Mouse (Mus musculus) skeletal muscle tissue, adult 2 months (tissue): ENCODE data around the gene Slc29a1.

ENCODE experiments used
- DNase-seq: peaks from one replicate; pipeline ENCODE4 v3.0.0-alpha.2; 2012; ENCODE audit warnings: low read depth, low spot score

Slc29a1 gene

GRCm38 (mm10) chr17:45612008-45612407, 12.6 kb upstream of the Slc29a1 start:
- DNase-seq: no peak

- no peak for DNase-seq
Measured at GRCm38 (mm10) chr17:45610144-45610866, 10.9 kb upstream of the Slc29a1 start.

- no peak for DNase-seq
Measured at GRCm38 (mm10) chr17:45608396-45608795, 9.0 kb upstream of the Slc29a1 start.

GRCm38 (mm10) chr17:45606992-45607879, 7.8 kb upstream of the Slc29a1 start:
- no peak for DNase-seq

- no peak for DNase-seq
Measured at GRCm38 (mm10) chr17:45602984-45603383, 3.6 kb upstream of the Slc29a1 start.

GRCm38 (mm10) chr17:45601877-45602304, 2.5 kb upstream of the Slc29a1 start, which contains the start of gene Mymx:
Gene Mymx, minus strand, starts transcription at chr17:45602102.
- DNase-seq: no peak

GRCm38 (mm10) chr17:45601325-45601724, 1.9 kb upstream of the Slc29a1 start:
- no peak for DNase-seq

GRCm38 (mm10) chr17:45600267-45600666, 861 bp upstream of the Slc29a1 start:
- DNase-seq: no peak

- no peak for DNase-seq
Measured at GRCm38 (mm10) chr17:45598891-45599290, 515 bp downstream of the Slc29a1 start.

- DNase-seq: no peak
Measured at GRCm38 (mm10) chr17:45598376-45598775, 1.0 kb downstream of the Slc29a1 start.

- DNase-seq: peak; percentile 90
Measured at GRCm38 (mm10) chr17:45597787-45598186, 1.6 kb downstream of the Slc29a1 start.

GRCm38 (mm10) chr17:45596631-45597396, 2.6 kb downstream of the Slc29a1 start:
- DNase-seq: peak; percentile 88

GRCm38 (mm10) chr17:45595736-45596390, 3.5 kb downstream of the Slc29a1 start:
- no peak for DNase-seq

- DNase-seq: no peak
Measured at GRCm38 (mm10) chr17:45594881-45595735, 4.3 kb downstream of the Slc29a1 start.

- DNase-seq: no peak
Measured at GRCm38 (mm10) chr17:45594195-45594594, 5.2 kb downstream of the Slc29a1 start.

GRCm38 (mm10) chr17:45593479-45593878, 5.9 kb downstream of the Slc29a1 start:
- DNase-seq: no peak

GRCm38 (mm10) chr17:45592606-45593431, 6.6 kb downstream of the Slc29a1 start:
- peak; percentile 73 for DNase-seq

- DNase-seq: peak; percentile 85
Measured at GRCm38 (mm10) chr17:45591701-45592605, 7.5 kb downstream of the Slc29a1 start.
